Mouse (Mus musculus) hindbrain, postnatal 0 days (tissue): ENCODE measurements around the gene Tbx3. TPM values are rescaled to one million over a fixed set of nuclear protein-coding genes. Genes with fewer than 3 reads are reported as not detected.

Experiments
- ATAC-seq: fragments of 200-750 bp; cut with Nextera tagmentation; 2 replicates; pipeline ENCODE4 v1.8.0; 2017; ENCODE audit warnings: mild to moderate bottlenecking, moderate TSS enrichment, moderate library complexity
- DNase-seq: peaks from one replicate; pipeline ENCODE4 v3.0.0-alpha.2; 2015; ENCODE audit warnings: low spot score
- H3K27ac ChIP-seq: fragments of 300-500 bp; sonication (generic); 2 replicates; pipeline ENCODE4 v1.5.1; 2014; ENCODE audit warnings: mild to moderate bottlenecking
- H3K27me3 ChIP-seq: fragments of 300-500 bp; sonication (generic); 2 replicates; pipeline ENCODE4 v1.6.1; 2014; ENCODE audit warnings: low read length, mixed read lengths; ENCODE audit not compliant: insufficient read depth
- H3K36me3 ChIP-seq: fragments of 300-500 bp; sonication (generic); 2 replicates; pipeline ENCODE4 v1.6.1; 2014; ENCODE audit warnings: low read length, mixed read lengths; ENCODE audit not compliant: insufficient read depth
- H3K4me1 ChIP-seq: fragments of 300-500 bp; sonication (generic); 2 replicates; pipeline ENCODE4 v1.6.1; 2014; ENCODE audit warnings: antibody characterized with exemption, low read length, mixed read lengths; ENCODE audit not compliant: insufficient read depth
- H3K4me2 ChIP-seq: fragments of 300-500 bp; sonication (generic); 2 replicates; pipeline ENCODE4 v1.6.1; 2014; ENCODE audit warnings: low read depth, mild to moderate bottlenecking, low read length, moderate library complexity, mixed read lengths
- H3K4me3 ChIP-seq: fragments of 300-500 bp; sonication (generic); 2 replicates; pipeline ENCODE4 v1.5.1; 2014; ENCODE audit warnings: low read length
- H3K9ac ChIP-seq: fragments of 300-500 bp; sonication (generic); replicated peaks from 2 replicates; pipeline ENCODE4 v1.6.1; 2014; ENCODE audit warnings: mild to moderate bottlenecking, low read length, moderate library complexity, mixed read lengths
- H3K9me3 ChIP-seq: fragments of 300-500 bp; sonication (generic); 2 replicates; pipeline ENCODE4 v1.6.1; 2016; ENCODE audit warnings: low read length, mixed read lengths
- CTCF ChIP-seq: IDR thresholded peaks from 2 replicates; pipeline ENCODE4 v1.5.1; 2016; ENCODE audit warnings: antibody characterized with exemption, control low read depth, low read depth
- WGBS: fragments of 180-500 bp; shearing (Covaris S2); extraction: QIAGEN DNeasy Blood & Tissue Kit; methylation state at CpG from one replicate; pipeline ENCODE4 v1.1.7; 2014; 5-methylcytosine and 5-hydroxymethylcytosine counted together
- polyA plus RNA-seq: library from polyadenylated mRNA; unstranded; fragments of >200 nt; fragmentation: Nextera tagmentation; extraction: Ambion mirVana; gene quantifications from 2 replicates; pipeline ENCODE4 v1.2.1, GENCODE M21; 2015
- total RNA-seq: library from RNA; depleted of rRNA; stranded (reverse); fragments of >200 nt; gene quantifications from 2 replicates; pipeline ENCODE4 v1.2.3, GENCODE M21; 2014

Tbx3 gene
- total and polyA plus RNA-seq, 2 experiments from 2014 or later: 1.3 to 2.9 TPM

DNA sequence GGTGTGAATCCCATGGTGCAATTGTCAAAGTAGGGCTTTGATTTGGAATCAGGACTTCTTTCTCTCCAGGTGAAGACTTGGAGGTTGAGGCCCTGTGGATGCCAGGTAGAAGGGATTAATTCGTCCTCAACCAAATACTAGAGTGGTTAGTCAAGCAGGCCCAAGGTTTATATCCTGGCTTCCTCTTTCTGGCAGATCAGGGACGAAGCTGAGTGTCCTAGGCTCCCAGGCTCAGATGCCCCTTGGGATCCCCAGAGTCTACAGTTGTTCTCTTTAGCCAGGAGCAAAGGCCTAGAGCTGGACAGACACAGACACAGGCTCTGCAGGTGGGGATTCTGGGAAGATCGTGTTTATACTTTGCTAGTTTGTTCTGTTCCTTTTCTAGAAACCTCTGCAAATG lies 17.8 kb downstream of the Tbx3 start:
- TF ChIP-seq CTCF: no peak
- H3K36me3 ChIP-seq: no peaks in the 10 kb centered on the region
- 15% methylated on average over 3 of the region's 3 CpGs for WGBS
- H3K4me2 ChIP-seq: no peak overlapping the region
- ATAC-seq (no peak), DNase-seq (no peak)
- H3K27ac ChIP-seq: no peak overlapping the region
- peaks cover 83% of the 10 kb centered on the region for H3K27me3 ChIP-seq
- H3K9me3 ChIP-seq: no peaks in the 10 kb centered on the region
- H3K4me3 ChIP-seq: no peak overlapping the region
- no peaks in the 10 kb centered on the region for H3K4me1 ChIP-seq
- no peak overlapping the region for H3K9ac ChIP-seq

DNA sequence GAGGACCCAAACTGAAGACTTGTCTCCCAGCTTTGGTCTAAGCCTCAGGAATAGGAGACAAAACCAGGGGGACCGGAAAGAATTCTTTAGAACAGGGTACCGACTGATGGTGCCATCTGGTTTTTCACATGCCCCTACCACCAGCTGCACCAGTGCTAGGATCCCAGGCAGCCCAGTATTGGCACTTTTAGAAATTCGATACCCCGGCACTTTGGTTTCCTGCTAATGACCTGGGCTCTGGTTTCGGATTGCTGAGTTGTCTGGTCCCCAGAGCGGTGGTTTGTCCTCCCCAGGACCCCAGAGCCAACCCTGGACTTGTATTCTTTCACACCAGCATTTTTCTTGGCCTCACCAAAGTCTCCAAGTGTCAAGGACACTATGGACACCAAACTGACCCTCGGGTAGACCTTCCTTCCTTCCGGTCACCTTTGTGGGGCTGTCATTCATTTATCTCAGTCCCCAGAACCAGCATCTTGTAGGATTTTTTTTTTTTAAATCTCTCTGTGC lies 18.5 kb downstream of the Tbx3 start:
- no peaks in the 10 kb centered on the region for H3K9me3 ChIP-seq
- 25% methylated on average over 8 of the region's 8 CpGs for WGBS
- no peak overlapping the region for H3K4me3 ChIP-seq
- H3K4me1 ChIP-seq: no peaks in the 10 kb centered on the region
- H3K4me2 ChIP-seq: no peak overlapping the region
- DNase-seq (no peak), ATAC-seq (no peak)
- H3K9ac ChIP-seq: no peak overlapping the region
- no peak overlapping the region for H3K27ac ChIP-seq
- H3K36me3 ChIP-seq: no peaks in the 10 kb centered on the region
- peaks cover 77% of the 10 kb centered on the region for H3K27me3 ChIP-seq
- TF ChIP-seq CTCF: no peak

DNA sequence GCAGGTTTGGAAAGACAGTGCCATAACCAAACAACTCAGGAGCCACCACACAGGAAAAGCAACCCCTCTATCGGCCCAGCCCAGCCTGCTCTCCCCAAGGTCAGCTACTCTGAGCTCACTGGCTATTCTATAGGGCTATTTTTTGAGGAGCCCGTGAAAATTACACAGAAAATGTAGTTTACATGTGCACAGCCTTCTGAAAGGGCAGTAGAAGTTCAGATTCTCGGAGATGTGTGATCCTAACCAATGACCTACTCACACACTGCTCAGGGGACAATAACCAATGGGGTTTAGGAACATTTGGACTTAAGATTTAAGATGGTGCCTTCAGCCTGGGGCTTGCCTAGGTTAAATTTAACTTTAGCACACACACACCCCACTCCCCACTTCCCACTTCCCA lies 19.0 kb downstream of the Tbx3 start:
- Histone ChIP-seq H3K4me2 (no peak overlapping the region), H3K9ac (no peak overlapping the region), H3K27ac (no peak overlapping the region), H3K27me3 (peaks cover 72% of the 10 kb centered on the region), H3K9me3 (no peaks in the 10 kb centered on the region), H3K4me3 (no peak overlapping the region), H3K36me3 (no peaks in the 10 kb centered on the region), H3K4me1 (no peaks in the 10 kb centered on the region)
- DNase-seq (no peak), ATAC-seq (no peak)
- TF ChIP-seq CTCF: no peak
- 36% methylated on average over 3 of the region's 3 CpGs for WGBS

DNA sequence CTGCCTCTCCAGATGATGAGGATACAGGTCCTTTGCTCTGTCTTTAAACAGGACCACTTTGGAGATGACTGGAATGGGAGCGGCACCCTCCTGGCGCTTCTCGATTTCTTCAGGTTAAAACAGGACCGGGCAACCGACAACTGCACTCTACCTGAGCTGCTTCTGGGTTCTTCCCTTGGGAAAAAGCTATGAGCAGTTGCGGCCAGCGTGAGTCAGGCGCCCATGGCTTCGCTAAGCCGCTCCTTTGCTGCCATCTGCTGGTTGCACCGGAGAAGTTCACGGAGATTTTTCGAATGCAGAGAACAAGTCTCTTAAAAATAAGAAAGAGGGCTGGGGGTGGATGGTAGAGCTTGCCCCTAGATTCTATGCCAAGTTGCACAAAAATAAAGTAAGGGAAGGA lies 20.6 kb downstream of the Tbx3 start:
- Histone ChIP-seq H3K27me3 (peaks cover 67% of the 10 kb centered on the region), H3K9ac (no peak overlapping the region), H3K9me3 (no peaks in the 10 kb centered on the region), H3K27ac (no peak overlapping the region), H3K36me3 (no peaks in the 10 kb centered on the region), H3K4me1 (no peaks in the 10 kb centered on the region), H3K4me3 (no peak overlapping the region), H3K4me2 (no peak overlapping the region)
- under 1% methylated on average over 13 of the region's 13 CpGs for WGBS
- peak; percentile 90 for DNase-seq
- 0 out of 2 replicates have a peak, but pooled peaks have one; percentile 32 for ATAC-seq
- peak; percentile 88 for TF ChIP-seq CTCF

- no peaks in the 10 kb centered on the region for H3K36me3 ChIP-seq
- H3K9ac ChIP-seq: no peak overlapping the region
- H3K4me2 ChIP-seq: no peak overlapping the region
- peaks cover 54% of the 10 kb centered on the region for H3K27me3 ChIP-seq
- H3K27ac ChIP-seq: no peak overlapping the region
- H3K4me3 ChIP-seq: no peak overlapping the region
- no peaks in the 10 kb centered on the region for H3K9me3 ChIP-seq
- DNase-seq: no peak
- no peak for ATAC-seq
- TF ChIP-seq CTCF: peak; percentile 41
- H3K4me1 ChIP-seq: no peaks in the 10 kb centered on the region
- WGBS: 36% methylated on average over 6 of the region's 6 CpGs
Observed at GRCm38 (mm10) chr5:119692425-119692824, 22.0 kb downstream of the Tbx3 start.

DNA sequence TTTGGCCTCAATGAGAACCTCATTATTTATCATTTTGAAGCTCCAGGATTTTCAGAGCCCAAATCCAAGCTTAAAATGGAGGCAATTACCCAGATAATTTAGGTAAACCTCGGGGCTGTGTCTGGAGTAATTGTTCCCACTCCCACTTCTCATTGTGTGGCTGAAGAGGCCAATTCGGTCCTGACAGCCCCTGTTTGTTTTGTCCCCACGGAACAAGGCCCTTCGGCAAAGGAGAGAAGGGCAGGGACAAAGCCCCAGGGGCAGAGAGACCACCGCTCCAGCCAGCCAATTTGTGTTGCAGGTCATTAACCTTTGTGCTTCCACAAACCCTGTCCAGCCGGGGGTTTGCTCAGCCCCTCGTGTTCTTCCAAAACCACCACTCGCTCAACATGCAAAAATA lies 24.4 kb downstream of the Tbx3 start:
- Histone ChIP-seq H3K27ac (no peak overlapping the region), H3K27me3 (peaks cover 29% of the 10 kb centered on the region), H3K4me3 (no peak overlapping the region), H3K9me3 (no peaks in the 10 kb centered on the region), H3K9ac (no peak overlapping the region), H3K4me2 (no peak overlapping the region), H3K36me3 (no peaks in the 10 kb centered on the region), H3K4me1 (no peaks in the 10 kb centered on the region)
- ATAC-seq: no peak
- TF ChIP-seq CTCF: no peak
- no peak for DNase-seq
- WGBS: 18% methylated on average over 8 of the region's 8 CpGs

DNA sequence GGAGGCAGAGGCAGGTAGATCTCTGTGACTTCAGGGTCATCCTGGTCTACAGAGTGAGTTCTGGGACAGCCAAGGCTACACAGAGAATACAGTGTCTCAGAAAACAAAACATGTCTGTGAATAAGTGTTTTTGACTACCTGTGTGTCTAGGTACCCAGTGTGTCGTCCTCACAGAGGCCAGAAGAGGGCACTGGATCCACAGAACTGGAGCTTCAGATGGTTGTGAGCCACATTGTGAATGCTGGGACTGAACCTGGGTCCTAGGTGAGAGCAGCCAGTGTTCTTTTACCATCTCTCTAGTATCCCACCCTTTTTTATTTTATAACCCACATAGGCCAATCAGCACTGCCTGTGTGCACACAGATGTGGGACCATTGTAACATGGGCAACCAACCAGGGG lies 32.6 kb downstream of the Tbx3 start:
- TF ChIP-seq CTCF: no peak
- no peak for DNase-seq
- 63% methylated on average over 1 of the region's 1 CpGs for WGBS
- peaks cover 32% of the 10 kb centered on the region for H3K27me3 ChIP-seq
- H3K27ac ChIP-seq: no peak overlapping the region
- H3K36me3 ChIP-seq: no peaks in the 10 kb centered on the region
- no peak overlapping the region for H3K9ac ChIP-seq
- ATAC-seq: no peak
- H3K4me3 ChIP-seq: no peak overlapping the region
- no peaks in the 10 kb centered on the region for H3K4me1 ChIP-seq
- no peaks in the 10 kb centered on the region for H3K9me3 ChIP-seq
- H3K4me2 ChIP-seq: no peak overlapping the region
